Mouse (Mus musculus) cerebellum, adult 2 months (tissue): ENCODE measurements around the gene Itpa.

ENCODE experiments used
- CTCF ChIP-seq: fragments of 200-500 bp; IDR thresholded peaks from 2 replicates; pipeline ENCODE4 v1.5.1; 2011; ENCODE audit warnings: low read depth, mild to moderate bottlenecking, control low read depth, low read length, moderate library complexity, borderline replicate concordance; ENCODE audit not compliant: insufficient read depth
- POLR2A ChIP-seq: fragments of 200-500 bp; IDR thresholded peaks from 2 replicates; pipeline ENCODE4 v1.6.1; 2011; ENCODE audit warnings: low read length, control low read depth, borderline replicate concordance; ENCODE audit not compliant: insufficient read depth

GRCm38 (mm10) chr2:130634006-130634738 lies 33.2 kb upstream of the Itpa start:
- no peak for TF ChIP-seq CTCF
- TF ChIP-seq POLR2A: no peak
